Mouse (Mus musculus) cerebellum, postnatal 36 days (tissue): Measurements from ENCODE around the gene Smad1.
"Not testable (repeated sequence)": the region's sequence is repeated elsewhere in the genome, so short reads cannot be mapped to it uniquely, and the experiment has no call there.

Experiments
- DNase-seq, 2 experiments: peaks; one replicate each; pipeline ENCODE4 v3.0.0; 2021 to 2022; ENCODE audit warnings: mixed read lengths in 2 of 2

Gene Smad1

GRCm38 (mm10) chr8:79398994-79399650, at the start of gene Smad1:
Smad1 (minus strand) TSS chr8:79399518.
- peak; percentile 95 to 96 for DNase-seq

GRCm38 (mm10) chr8:79447260-79447853, 48.0 kb upstream of the Smad1 start:
- DNase-seq, result no peak

- DNase-seq, result no peak
Measured at GRCm38 (mm10) chr8:79443460-79444098, 44.3 kb upstream of the Smad1 start.

DNA sequence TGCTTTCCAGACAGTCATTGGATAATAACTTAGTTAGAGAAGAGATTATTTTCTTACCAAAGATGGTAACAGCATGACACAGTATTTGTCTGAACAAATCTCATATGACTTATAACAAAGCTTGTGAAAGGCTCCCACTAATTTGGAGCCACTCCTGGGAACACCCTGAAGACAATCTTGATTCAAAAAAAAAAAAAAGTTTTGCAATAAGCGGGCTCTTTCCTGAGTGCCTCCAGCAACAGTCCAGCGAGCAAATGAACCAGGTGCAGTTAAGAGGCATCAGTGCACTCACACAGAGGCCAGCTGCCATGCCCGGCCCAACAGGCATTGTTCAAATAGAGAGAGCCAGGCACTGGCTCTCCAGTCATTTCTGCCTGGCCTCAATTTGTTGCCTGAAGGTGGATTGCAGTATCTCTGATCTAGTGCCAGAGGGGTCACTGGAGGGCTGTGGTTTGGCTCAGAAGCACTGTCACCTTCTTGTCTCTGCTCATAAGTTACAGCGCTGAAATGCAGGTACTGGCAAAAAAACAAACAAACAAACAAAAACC, 34.7 kb upstream of the Smad1 start:
- no peak for DNase-seq

GRCm38 (mm10) chr8:79414907-79415306, 15.6 kb upstream of the Smad1 start:
- DNase-seq, result no peak

DNA sequence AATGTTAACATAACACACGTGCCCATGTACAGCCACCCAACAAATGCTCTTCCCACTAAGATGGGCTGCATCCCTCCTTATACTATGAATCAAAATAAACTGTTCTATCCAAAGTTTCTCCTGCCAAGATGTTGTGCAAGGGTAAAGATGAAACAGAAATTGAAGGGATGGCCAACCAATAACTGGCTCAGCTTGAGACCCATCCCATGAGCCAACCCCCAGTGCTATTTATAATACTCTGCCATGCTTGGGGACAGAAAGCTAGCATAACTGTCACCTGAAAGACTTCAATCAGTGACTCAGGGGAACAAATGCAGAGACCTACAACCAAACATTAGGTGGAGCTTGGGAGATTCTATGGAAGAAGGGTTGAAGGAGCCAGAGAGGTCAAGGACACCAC, 11.2 kb upstream of the Smad1 start:
- no peak for DNase-seq

- not testable (repeated sequence) for DNase-seq
Measured at GRCm38 (mm10) chr8:79407356-79407755, 8.0 kb upstream of the Smad1 start.

GRCm38 (mm10) chr8:79404895-79405557, 5.7 kb upstream of the Smad1 start:
- no peak for DNase-seq

DNA sequence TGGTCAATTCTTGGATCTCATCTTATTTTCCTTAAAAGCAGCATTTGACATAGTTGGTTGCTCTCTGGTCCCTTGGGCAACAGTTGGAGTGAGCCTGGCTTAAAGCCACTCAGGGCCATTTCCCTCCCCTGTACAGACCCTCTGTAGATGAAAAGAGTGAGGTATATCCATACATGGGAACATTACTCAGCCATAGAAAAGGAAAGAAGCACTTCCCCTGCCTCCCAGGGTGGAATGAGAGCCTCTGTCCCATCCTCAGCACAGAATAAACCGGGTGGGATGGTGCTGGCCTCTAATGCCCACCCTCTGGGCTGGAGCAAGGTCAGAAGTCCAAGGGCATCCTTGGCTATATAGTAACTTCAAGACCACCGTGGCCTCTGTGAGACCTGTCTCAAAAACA, 1.4 kb upstream of the Smad1 start:
- DNase-seq, result no peak

- peak; percentile 30 to 32 for DNase-seq
Measured at GRCm38 (mm10) chr8:79398251-79398981, 902 bp downstream of the Smad1 start.

DNA sequence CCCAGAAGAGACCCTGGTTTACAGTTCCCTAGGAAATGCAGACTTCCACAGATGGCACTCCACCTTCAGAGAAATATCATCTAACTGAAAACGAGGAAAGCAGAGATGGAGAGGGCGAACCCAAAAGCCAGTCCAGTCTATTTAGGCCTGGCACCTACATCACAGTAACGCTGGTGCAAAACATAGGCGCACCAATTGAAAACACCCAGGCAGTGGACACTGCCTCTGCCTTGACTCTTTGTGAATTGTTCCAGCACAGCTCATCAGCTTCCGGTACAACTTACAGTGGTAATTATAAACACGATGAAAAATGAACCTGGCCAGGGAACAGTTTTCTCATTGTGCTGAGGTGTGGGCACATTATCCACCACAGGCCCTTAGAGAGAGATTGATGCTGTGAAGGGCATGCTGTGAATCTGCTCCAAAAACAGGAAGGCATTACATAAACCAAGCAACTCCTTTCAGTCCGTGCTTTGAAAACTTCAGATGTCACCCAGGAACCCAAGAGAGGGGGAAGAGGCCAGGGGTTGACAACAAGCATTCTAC, 1.5 kb downstream of the Smad1 start:
- peak in 1 of 2 experiments; percentile 48 for DNase-seq

GRCm38 (mm10) chr8:79396911-79397310, 2.4 kb downstream of the Smad1 start:
- no peak for DNase-seq

DNA sequence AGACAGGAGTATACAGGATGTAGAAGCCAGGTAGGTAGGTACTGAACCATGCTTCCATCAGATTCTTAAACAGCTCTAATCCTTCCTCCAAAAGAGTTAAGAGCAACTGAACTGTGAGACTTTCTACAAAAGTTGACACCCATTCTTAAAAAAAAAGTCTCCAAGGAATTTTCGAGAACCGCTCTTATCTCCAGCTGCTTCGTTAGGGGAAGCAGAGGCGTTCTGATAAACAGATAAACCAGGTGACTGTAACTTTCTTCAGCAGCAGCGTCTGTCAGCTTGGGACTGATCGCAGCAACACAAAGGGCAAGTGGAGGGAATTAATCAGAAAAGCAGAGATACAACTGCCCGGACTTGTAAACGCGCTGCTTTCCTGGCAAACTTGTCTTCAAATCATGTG, 5.3 kb downstream of the Smad1 start:
- DNase-seq, result no peak

GRCm38 (mm10) chr8:79393215-79393614, 6.1 kb downstream of the Smad1 start:
- DNase-seq, result no peak

DNA sequence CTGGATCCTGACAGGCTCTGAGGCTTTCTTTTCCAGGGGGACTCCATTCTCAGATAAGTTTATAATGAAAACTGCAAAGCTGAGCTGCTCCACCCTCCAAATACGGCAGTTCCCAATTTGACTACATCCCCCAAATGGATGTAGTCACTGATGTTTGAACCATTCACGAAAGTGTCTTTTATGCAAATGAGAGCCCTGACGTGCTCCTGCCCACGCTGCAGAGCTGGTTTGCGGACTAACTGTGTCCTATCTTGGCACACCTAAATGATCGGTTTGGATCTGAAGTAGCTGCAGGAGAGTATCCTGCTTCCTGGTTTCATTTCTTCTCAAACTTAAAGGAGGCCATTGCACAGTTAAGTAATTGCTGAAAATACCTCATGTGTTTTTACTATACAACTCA, 6.7 kb downstream of the Smad1 start:
- no peak for DNase-seq

- no peak for DNase-seq
Measured at GRCm38 (mm10) chr8:79391454-79391853, 7.9 kb downstream of the Smad1 start.

DNA sequence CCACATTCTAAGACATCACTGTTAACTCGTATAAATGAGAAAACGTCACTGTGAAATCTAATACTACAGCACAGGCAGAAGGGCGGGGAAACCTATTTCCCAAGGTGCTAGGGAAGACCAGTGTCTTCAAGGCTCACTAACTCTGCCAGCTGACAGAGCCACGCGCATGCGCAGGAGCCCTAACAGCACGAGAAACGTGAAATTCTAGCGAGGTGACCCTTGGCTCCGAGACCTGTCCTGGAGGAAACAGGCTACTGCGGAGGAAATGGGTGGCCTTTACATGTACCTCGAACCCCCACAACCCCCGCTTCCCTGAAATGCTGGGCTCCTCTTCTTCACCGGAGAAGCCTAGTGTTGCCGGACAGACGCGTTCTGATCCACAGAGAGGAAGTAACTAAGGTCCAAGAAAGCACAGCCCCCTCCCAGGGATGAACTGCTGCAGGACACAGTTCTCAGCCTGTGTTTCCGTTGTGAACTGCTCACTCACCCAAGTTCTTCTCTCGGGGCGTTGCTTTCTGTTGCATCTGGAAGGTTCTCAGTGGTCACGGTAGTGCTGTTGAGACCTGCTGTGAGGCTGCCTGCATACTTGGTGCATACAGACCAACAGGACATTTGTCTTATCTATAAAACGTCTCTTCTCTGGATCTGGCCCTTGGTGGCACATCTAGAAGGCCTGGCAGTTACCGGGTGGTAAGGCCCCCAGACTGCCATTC, 10.1 kb downstream of the Smad1 start:
- no peak for DNase-seq

DNA sequence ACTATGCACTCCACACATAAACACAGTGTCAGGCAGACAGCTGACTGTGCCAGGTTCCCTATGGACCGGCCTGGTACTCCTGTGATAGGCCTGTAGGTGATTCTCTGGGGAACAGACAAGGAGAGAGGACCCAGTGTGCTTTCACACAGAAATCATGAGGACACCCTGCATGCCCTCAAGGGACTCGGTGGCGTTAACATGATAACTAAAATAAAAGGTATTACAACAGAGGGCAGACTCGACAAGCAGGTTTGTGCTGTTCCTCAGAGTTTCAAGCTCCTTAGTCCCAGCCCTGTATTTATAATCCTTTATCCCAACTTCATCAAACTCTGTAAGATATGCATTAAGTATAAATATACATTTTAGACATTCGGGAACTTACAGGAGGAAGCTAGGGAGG, 12.5 kb downstream of the Smad1 start:
- DNase-seq, result no peak

GRCm38 (mm10) chr8:79386358-79386757, 13.0 kb downstream of the Smad1 start:
- DNase-seq, result no peak

- DNase-seq, result no peak
Measured at GRCm38 (mm10) chr8:79384276-79385271, 14.7 kb downstream of the Smad1 start.
